Mouse (Mus musculus): ENCODE results near the gene Pum3. TPM values are rescaled to one million over a fixed set of nuclear protein-coding genes. Genes with fewer than 3 reads are reported as not detected.

Pum3 gene
- total and polyA plus RNA-seq, 3 experiments, result 98.3 to 181 (median 166) TPM

DNA sequence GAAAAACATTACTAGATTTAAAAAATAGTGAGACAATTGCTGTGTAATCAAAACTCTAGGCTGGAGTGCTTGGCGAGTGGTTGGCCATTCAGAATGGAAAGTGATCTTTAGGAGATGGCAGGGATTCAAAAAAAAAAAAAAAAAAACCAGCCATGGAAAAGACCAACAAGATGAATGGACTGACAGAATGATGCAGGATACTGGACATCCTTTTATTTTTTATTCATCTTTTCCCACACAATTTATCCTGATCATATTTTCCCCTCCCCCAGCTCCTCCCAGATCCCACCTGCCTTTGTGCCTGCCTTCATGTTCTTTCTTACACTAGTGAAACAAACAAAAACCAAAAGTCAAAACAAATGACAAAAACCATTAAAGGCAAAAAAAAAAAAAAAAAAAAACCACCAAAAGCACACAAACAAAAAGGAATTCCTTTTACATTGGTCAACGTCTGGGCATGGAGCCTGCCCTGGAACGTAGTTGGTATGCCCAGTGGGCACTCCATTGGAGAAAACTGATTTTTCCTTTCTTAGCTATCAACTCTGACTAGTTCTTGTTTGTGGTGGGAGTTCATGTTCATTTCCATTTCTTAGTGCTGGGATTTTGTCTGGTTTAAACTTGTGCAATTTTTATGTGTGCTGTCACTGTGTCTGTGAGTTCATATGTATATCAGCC, 60.0 kb downstream of the Pum3 start:
- Histone ChIP-seq H3K27me3 (ENCODE audit: control insufficient read depth in 1 of 2, insufficient read depth in 2 of 2, low read length in 2 of 2) (no peaks in the 10 kb centered on the region), H3K79me2 (ENCODE audit: control insufficient read depth, insufficient read depth, low read length, poor library complexity) (no peaks in the 10 kb centered on the region), H3K4me1 (ENCODE audit: control insufficient read depth in 1 of 2, insufficient read depth in 2 of 2, low read length in 2 of 2) (no peaks in the 10 kb centered on the region), H3K9me3 (replicated peaks; ENCODE audit: insufficient read depth, low read length) (no peaks in the 10 kb centered on the region), H3K9ac (ENCODE audit: control insufficient read depth, low read depth, low read length, poor library complexity, severe bottlenecking) (no peak overlapping the region), H3K36me3 (ENCODE audit: control insufficient read depth in 1 of 2, insufficient read depth in 2 of 2, low read length in 2 of 2) (no peaks in the 10 kb centered on the region), H3K27ac (ENCODE audit: control insufficient read depth, low read depth, low read length) (no peak overlapping the region), H3K4me3 (ENCODE audit: control insufficient read depth in 1 of 2, insufficient read depth in 1 of 2, low read depth in 2 of 2, low read length in 2 of 2) (no peak overlapping the region)
- no peak for DNase-seq (ENCODE audit: low read depth, low spot score)
- TF ChIP-seq UBTF (IDR thresholded peaks at IDR 0.05; ENCODE audit: borderline replicate concordance, insufficient read depth, low read depth, low read length), result no peak

DNA sequence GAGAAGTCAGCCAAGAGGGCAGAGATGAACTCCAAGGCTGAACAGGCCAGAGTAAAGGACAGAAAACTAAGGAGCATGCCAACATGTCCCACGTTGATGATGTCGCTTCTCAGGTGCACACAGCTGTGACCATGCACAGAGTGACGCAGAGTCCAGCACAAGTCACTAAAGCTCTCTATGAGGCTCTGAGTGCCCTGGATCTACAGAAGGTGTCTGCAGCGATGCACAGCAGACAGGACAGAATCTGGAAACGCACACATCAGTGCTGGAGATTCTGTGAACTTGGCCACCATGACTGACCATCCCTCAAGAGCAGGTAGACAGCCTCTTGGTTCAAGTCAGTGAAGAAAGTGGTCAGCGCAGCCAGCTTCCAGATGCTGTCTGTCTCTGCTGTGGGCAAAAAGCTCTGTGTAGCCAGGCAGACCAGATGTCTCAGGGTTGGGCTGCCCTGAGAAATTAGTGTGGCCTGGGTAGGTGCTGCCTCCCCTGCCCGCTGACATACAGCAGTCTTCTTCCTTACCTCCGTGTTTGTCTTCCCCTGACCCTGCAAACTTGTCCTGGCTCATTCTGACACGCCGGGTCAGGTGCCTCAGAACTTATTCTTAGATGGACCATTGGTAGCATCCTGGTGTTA, 63.4 kb downstream of the Pum3 start:
- H3K9ac ChIP-seq (ENCODE audit: control insufficient read depth, low read depth, low read length, poor library complexity, severe bottlenecking), result no peak overlapping the region
- no peak overlapping the region for H3K4me3 ChIP-seq (ENCODE audit: control insufficient read depth in 1 of 2, insufficient read depth in 1 of 2, low read depth in 2 of 2, low read length in 2 of 2)
- no peak for DNase-seq (ENCODE audit: low read depth, low spot score)
- no peaks in the 10 kb centered on the region for H3K27me3 ChIP-seq (ENCODE audit: control insufficient read depth in 1 of 2, insufficient read depth in 2 of 2, low read length in 2 of 2)
- H3K4me1 ChIP-seq (ENCODE audit: control insufficient read depth in 1 of 2, insufficient read depth in 2 of 2, low read length in 2 of 2), result no peaks in the 10 kb centered on the region
- H3K36me3 ChIP-seq (ENCODE audit: control insufficient read depth in 1 of 2, insufficient read depth in 2 of 2, low read length in 2 of 2), result no peaks in the 10 kb centered on the region
- no peak overlapping the region for H3K27ac ChIP-seq (ENCODE audit: control insufficient read depth, low read depth, low read length)
- no peaks in the 10 kb centered on the region for H3K79me2 ChIP-seq (ENCODE audit: control insufficient read depth, insufficient read depth, low read length, poor library complexity)
- no peak for TF ChIP-seq RAD21 (IDR thresholded peaks at IDR 0.05; ENCODE audit: low read depth, low read length)
- no peak for TF ChIP-seq MYB (IDR thresholded peaks at IDR 0.05; ENCODE audit: low read depth, low read length)
- TF ChIP-seq CHD1 (IDR thresholded peaks at IDR 0.05; ENCODE audit: low read depth, low read length), result no peak
- TF ChIP-seq CHD2 (IDR thresholded peaks at IDR 0.05; ENCODE audit: low read length), result no peak
- no peak for TF ChIP-seq GABPA (IDR thresholded peaks at IDR 0.05; ENCODE audit: low read depth, low read length)
- TF ChIP-seq MAX (IDR thresholded peaks at IDR 0.05; ENCODE audit: low read length), result no peak
- no peak for TF ChIP-seq JUND (IDR thresholded peaks at IDR 0.05; ENCODE audit: low read depth, low read length)
- no peak for TF ChIP-seq MYC (IDR thresholded peaks at IDR 0.05; ENCODE audit: low read depth, low read length)
- TF ChIP-seq MXI1 (IDR thresholded peaks at IDR 0.05; ENCODE audit: low read depth, low read length), result no peak
- no peak for TF ChIP-seq EP300 (IDR thresholded peaks at IDR 0.05; ENCODE audit: low read depth in 1 of 2, low read length in 2 of 2)
- no peak for TF ChIP-seq POLR2AphosphoS2 (IDR thresholded peaks at IDR 0.05; ENCODE audit: low read length)
- TF ChIP-seq POLR2AphosphoS5 (IDR thresholded peaks at IDR 0.05; ENCODE audit: borderline replicate concordance, low read depth, low read length), result no peak
- no peak for TF ChIP-seq ZNF384 (IDR thresholded peaks at IDR 0.05; ENCODE audit: low read depth, low read length)
- no peak for TF ChIP-seq KAT2A (conservative IDR thresholded peaks at IDR 0.05; ENCODE audit: low read depth, low read length)
- TF ChIP-seq POLR2A (IDR thresholded peaks at IDR 0.05; ENCODE audit: control insufficient read depth in 1 of 2, insufficient read depth in 1 of 2, low read depth in 1 of 2, low read length in 2 of 2, poor library complexity in 1 of 2), result no peak
- no peaks in the 10 kb centered on the region for H3K9me3 ChIP-seq (replicated peaks; ENCODE audit: insufficient read depth, low read length)
